In genomic region chr5:71381407-71381806, GRCm38 (mm10) we compare ENCODE assay signal across 19 mouse cellular contexts.
DNase-seq lines count a peak whose midpoint lies in the region; ATAC-seq lines count a peak whose summit lies in the region.
"Had no signal": no experiment of that assay in that cellular context is flagged by ENCODE, and none has a peak within 500 bp of the region (broad histone marks: within the 10 kb centered on the region; RNA-seq: fewer than 3 reads in every experiment).

No protein-coding gene starts in this region.

- H3K27me3 ChIP-seq in forebrain, embryonic 16.5 days (replicated peaks; ENCODE audit: control insufficient read depth, insufficient read depth, low read length): no peaks in the 10 kb centered on the region
- H3K27me3 ChIP-seq: hindbrain, embryonic 13.5 days had no signal

- H3K4me1 ChIP-seq in forebrain, embryonic 16.5 days (replicated peaks; ENCODE audit: control insufficient read depth, insufficient read depth, low read length): no peaks in the 10 kb centered on the region
- H3K4me1 ChIP-seq: hindbrain, embryonic 13.5 days had no signal

- no peak overlapping the region for H3K27ac ChIP-seq in forebrain, embryonic 16.5 days (ENCODE audit: low read length)
- H3K27ac ChIP-seq: gastrocnemius, adult 2 months; hindbrain, embryonic 13.5 days; kidney, postnatal 0 days; stomach, postnatal 0 days had no signal

- no peak overlapping the region for H3K9ac ChIP-seq in forebrain, embryonic 16.5 days (replicated peaks; ENCODE audit: low read depth, low read length)
- H3K9ac ChIP-seq: hindbrain, embryonic 13.5 days had no signal

- no peaks in the 10 kb centered on the region for H3K9me3 ChIP-seq in forebrain, embryonic 16.5 days (ENCODE audit: control insufficient read depth, low read length)
- H3K9me3 ChIP-seq: hindbrain, embryonic 13.5 days had no signal

- DNase-seq in frontal cortex, postnatal 14 days (ENCODE audit: low spot score in 2 of 2): no peak
- DNase-seq in layer of hippocampus, adult 9-11 months: peak; percentile 71
- peak; percentile 31 for DNase-seq in right cerebral cortex, postnatal 25 days
- no peak for DNase-seq in embryo, embryonic 10.5 days (ENCODE audit: low spot score)
- no peak for DNase-seq in gastrocnemius, postnatal 4 days (ENCODE audit: low spot score in 2 of 2)
- DNase-seq in cerebellum, postnatal 14 days: no peak
- DNase-seq: cerebellum, adult 11-12 months; gastrocnemius, adult 2 months; liver; lung, adult 2 months; spleen, adult 18-20 months; thymus, postnatal 4 days had no signal

- no peaks in the 10 kb centered on the region for H3K36me3 ChIP-seq in forebrain, embryonic 16.5 days (ENCODE audit: control insufficient read depth, insufficient read depth)
- H3K36me3 ChIP-seq: hindbrain, embryonic 13.5 days had no signal

- no peak overlapping the region for H3K4me2 ChIP-seq in forebrain, embryonic 16.5 days (ENCODE audit: low read length)
- H3K4me2 ChIP-seq: hindbrain, embryonic 13.5 days had no signal

- ATAC-seq in frontal cortex, adult (ENCODE audit: low TSS enrichment): peak; percentile 98
- ATAC-seq in forebrain, embryonic 16.5 days: peak; percentile 77
- ATAC-seq: activated CD4-positive, CD25-positive, alpha-beta regulatory T cell, adult 4 months; intestine, embryonic 16.5 days had no signal

- WGBS in forebrain, embryonic 16.5 days: 71% methylated on average over 2 of the region's 2 CpGs

- H3K4me3 ChIP-seq in forebrain, embryonic 16.5 days (replicated peaks; ENCODE audit: low read length): no peak overlapping the region
- H3K4me3 ChIP-seq: gastrocnemius, adult 2 months; hindbrain, embryonic 13.5 days had no signal

Comparison
In these comparisons a context has a peak if more than half of its experiments do, and no peak if none do; other contexts are left out.
1. DNase-seq: peak in layer of hippocampus, adult 9-11 months (single experiment) and right cerebral cortex, postnatal 25 days (single experiment); none in frontal cortex, postnatal 14 days (0 of 2), embryo, embryonic 10.5 days (single experiment), gastrocnemius, postnatal 4 days (0 of 2) and cerebellum, postnatal 14 days (0 of 2).